Mouse (Mus musculus): ENCODE data around the gene Cib1. TPM values are rescaled to one million over a fixed set of nuclear protein-coding genes. Genes with fewer than 3 reads are reported as not detected.

The Cib1 gene
- polyA plus RNA-seq (2012; rRNA removed), result 29.5 and 31.9 TPM in 2 replicates

GRCm38 (mm10) chr7:80232489-80233029 lies at the start of gene Cib1, which contains the start of gene Gdpgp1:
Gene Cib1 (minus strand): TSS chr7:80232813.
Gene Gdpgp1 (plus strand): TSS chr7:80232865.

GRCm38 (mm10) chr7:80268897-80269750 lies 36.5 kb upstream of the Cib1 start, which contains the start of gene Vps33b:
Gene Vps33b (plus strand): TSS chr7:80269649.

GRCm38 (mm10) chr7:80260625-80261371 lies 28.2 kb upstream of the Cib1 start, which contains the start of gene Ngrn:
Gene Ngrn (plus strand): TSS chr7:80261215.

GRCm38 (mm10) chr7:80246148-80246721 lies 13.6 kb upstream of the Cib1 start, which contains the start of gene Ttll13:
Gene Ttll13 (plus strand): TSS chr7:80246376.

GRCm38 (mm10) chr7:80186531-80187296 lies 45.9 kb downstream of the Cib1 start, which contains the start of gene Sema4b:
Gene Sema4b (plus strand): TSS chr7:80186841.

Other genes starting within 250 kb of the Cib1 start
- gene Zfp710, start 208.0 kb downstream of the Cib1 start, polyA plus RNA-seq (2012; rRNA removed), result 29.2 and 30.0 TPM in 2 replicates
- 287 and 310 TPM in 2 replicates for gene Idh2, start 117.4 kb downstream of the Cib1 start, polyA plus RNA-seq (2012; rRNA removed)
- gene Sema4b, start 46.0 kb downstream of the Cib1 start, polyA plus RNA-seq (2012; rRNA removed), result 13.4 and 14.3 TPM in 2 replicates
- 2.1 and 2.2 TPM in 2 replicates for gene Gdpgp1, start 52 bp upstream of the Cib1 start, polyA plus RNA-seq (2012; rRNA removed)
- gene Ttll13, start 13.6 kb upstream of the Cib1 start, polyA plus RNA-seq (2012; rRNA removed), result 0.86 and 0.93 TPM in 2 replicates
- gene Ngrn, start 28.4 kb upstream of the Cib1 start, polyA plus RNA-seq (2012; rRNA removed), result 55.8 and 56.9 TPM in 2 replicates
- gene Vps33b, start 36.8 kb upstream of the Cib1 start, polyA plus RNA-seq (2012; rRNA removed), result 27.7 and 32.5 TPM in 2 replicates
- gene Prc1, start 61.6 kb upstream of the Cib1 start, polyA plus RNA-seq (2012; rRNA removed), result 47.2 and 66.5 TPM in 2 replicates
- gene Rccd1, start 91.6 kb upstream of the Cib1 start, polyA plus RNA-seq (2012; rRNA removed), result 34.8 and 36.3 TPM in 2 replicates
- gene Unc45a, start 108.2 kb upstream of the Cib1 start, polyA plus RNA-seq (2012; rRNA removed), result 75.7 and 80.0 TPM in 2 replicates
- gene Hddc3, start 110.3 kb upstream of the Cib1 start, polyA plus RNA-seq (2012; rRNA removed), result 49.9 and 58.1 TPM in 2 replicates
- 63.5 and 65.8 TPM in 2 replicates for gene Man2a2, start 138.6 kb upstream of the Cib1 start, polyA plus RNA-seq (2012; rRNA removed)
- 7.8 and 13.0 TPM in 2 replicates for gene Fes, start 155.1 kb upstream of the Cib1 start, polyA plus RNA-seq (2012; rRNA removed)
- 16.3 and 23.1 TPM in 2 replicates for gene Furin, start 172.6 kb upstream of the Cib1 start, polyA plus RNA-seq (2012; rRNA removed)